Comparison of ENCODE assay signal across 8 mouse cellular contexts in genomic region chr11:113683627-113683956, GRCm38 (mm10). TPM values are rescaled to one million over a fixed set of nuclear protein-coding genes. Genes with fewer than 3 reads are reported as not detected.
A peak's percentile ranks its signal among the peaks of the same experiment; 100 is the strongest.
DNase-seq lines count a peak whose midpoint lies in the region; ATAC-seq and TF ChIP-seq lines count a peak whose summit lies in the region.

No protein-coding gene starts in this region.

- no peaks in the 10 kb centered on the region for H3K9me3 ChIP-seq in embryonic facial prominence, embryonic 13.5 days
- H3K9me3 ChIP-seq in intestine, postnatal 0 days (ENCODE audit: control insufficient read depth): no peaks in the 10 kb centered on the region
- H3K9me3 ChIP-seq in neural tube, embryonic 13.5 days: no peaks in the 10 kb centered on the region

- H3K27me3 ChIP-seq in liver, adult 2 months (ENCODE audit: control insufficient read depth, insufficient read depth, low read length): no peaks in the 10 kb centered on the region
- H3K27me3 ChIP-seq in embryonic facial prominence, embryonic 13.5 days: no peaks in the 10 kb centered on the region
- no peaks in the 10 kb centered on the region for H3K27me3 ChIP-seq in intestine, postnatal 0 days (replicated peaks; ENCODE audit: control insufficient read depth, insufficient read depth, low read length)
- H3K27me3 ChIP-seq in neural tube, embryonic 13.5 days: no peaks in the 10 kb centered on the region

- H3K27ac ChIP-seq in liver, adult 2 months (replicated peaks; ENCODE audit: insufficient read depth, low read depth, low read length): peak overlapping the region; percentile 64
- H3K27ac ChIP-seq in embryonic facial prominence, embryonic 13.5 days: peak overlapping the region; percentile 94
- peak overlapping the region; percentile 96 for H3K27ac ChIP-seq in intestine, postnatal 0 days (ENCODE audit: low read depth, low read length)
- H3K27ac ChIP-seq in neural tube, embryonic 13.5 days (replicated peaks): peak overlapping the region; percentile 96

- no peak for TF ChIP-seq CTCF in liver, adult 2 months (IDR thresholded peaks at IDR 0.05; ENCODE audit: low read depth, low read length)
- no peak for TF ChIP-seq CTCF in intestine, postnatal 0 days (IDR thresholded peaks at IDR 0.05; ENCODE audit: low read depth)

- H3K4me2 ChIP-seq in embryonic facial prominence, embryonic 13.5 days: peak overlapping the region; percentile 86
- H3K4me2 ChIP-seq in intestine, postnatal 0 days (replicated peaks; ENCODE audit: low read depth): peak overlapping the region; percentile 87
- peak overlapping the region; percentile 89 for H3K4me2 ChIP-seq in neural tube, embryonic 13.5 days

- under 1% methylated on average over 37 of the region's 38 CpGs for WGBS in liver, adult 2 months
- 0% methylated on average over 25 of the region's 38 CpGs for WGBS in embryonic facial prominence, embryonic 13.5 days
- 0% methylated on average over 17 of the region's 38 CpGs for WGBS in intestine, postnatal 0 days
- under 1% methylated on average over 31 of the region's 38 CpGs for WGBS in neural tube, embryonic 13.5 days

- peak; percentile 75 for ATAC-seq in embryonic facial prominence, embryonic 13.5 days (ENCODE audit: insufficient number of reproducible peaks, insufficient read depth, low FRiP score, low TSS enrichment, low read depth)
- ATAC-seq in intestine, postnatal 0 days: peak; percentile 34; the same call in 1 of the 2 replicates
- no peak; the same call in 1 of the 2 replicates for ATAC-seq in neural tube, embryonic 13.5 days (ENCODE audit: low read depth)
- ATAC-seq in activated CD4-positive, CD25-positive, alpha-beta regulatory T cell, adult 4 months: no peak

- DNase-seq in liver, adult 2 months (ENCODE audit: extremely low read depth, low read depth, low spot score): no peak
- no peak for DNase-seq in liver
- DNase-seq in right cerebral cortex, postnatal 4 days: no peak
- no peak for DNase-seq in spleen, postnatal 10 days (ENCODE audit: low spot score in 2 of 2)

- TF ChIP-seq POLR2A in liver, adult 2 months (IDR thresholded peaks at IDR 0.05; ENCODE audit: extremely low read depth, insufficient read depth, low read length): no peak

- peaks cover 9% of the 10 kb centered on the region for H3K4me1 ChIP-seq in liver, adult 2 months (ENCODE audit: control insufficient read depth, insufficient read depth, low read length)
- peaks cover 38% of the 10 kb centered on the region for H3K4me1 ChIP-seq in embryonic facial prominence, embryonic 13.5 days
- peaks cover 11% of the 10 kb centered on the region for H3K4me1 ChIP-seq in intestine, postnatal 0 days (replicated peaks; ENCODE audit: control insufficient read depth, insufficient read depth, low read length)
- peaks cover 58% of the 10 kb centered on the region for H3K4me1 ChIP-seq in neural tube, embryonic 13.5 days (replicated peaks)

- peak overlapping the region; percentile 95 for H3K9ac ChIP-seq in liver, adult 2 months (ENCODE audit: low read depth, low read length)
- H3K9ac ChIP-seq in embryonic facial prominence, embryonic 13.5 days: peak overlapping the region; percentile 87
- peak overlapping the region; percentile 86 for H3K9ac ChIP-seq in intestine, postnatal 0 days (ENCODE audit: low read depth, low read length)
- H3K9ac ChIP-seq in neural tube, embryonic 13.5 days: peak overlapping the region; percentile 85

- H3K79me2 ChIP-seq in liver, adult 2 months (ENCODE audit: control insufficient read depth, insufficient read depth, low read length): peaks cover 28% of the 10 kb centered on the region

- H3K4me3 ChIP-seq in liver, adult 2 months (ENCODE audit: insufficient read depth, low read depth, low read length): peak overlapping the region; percentile 88
- H3K4me3 ChIP-seq in embryonic facial prominence, embryonic 13.5 days: peak overlapping the region; percentile 70
- peak overlapping the region; percentile 84 for H3K4me3 ChIP-seq in intestine, postnatal 0 days (ENCODE audit: low read depth, low read length)
- peak overlapping the region; percentile 88 for H3K4me3 ChIP-seq in neural tube, embryonic 13.5 days

- H3K36me3 ChIP-seq in liver, adult 2 months (ENCODE audit: control insufficient read depth, insufficient read depth, low read length): no peaks in the 10 kb centered on the region; the same call in 1 of the 2 replicates
- H3K36me3 ChIP-seq in embryonic facial prominence, embryonic 13.5 days: peaks cover 11% of the 10 kb centered on the region
- H3K36me3 ChIP-seq in intestine, postnatal 0 days (ENCODE audit: control insufficient read depth, insufficient read depth): peaks cover 10% of the 10 kb centered on the region
- H3K36me3 ChIP-seq in neural tube, embryonic 13.5 days: peaks cover 11% of the 10 kb centered on the region

RNA-seq across cellular contexts. Expression of gene Fam104a, which starts 0.4 kb away (rescaled TPM):
- 4.5 and 5.6 TPM in 2 replicates for total RNA-seq in liver, adult 2 months (2014; rRNA removed)
- polyA plus RNA-seq in liver, adult 2 months (2012; rRNA removed): 15.2 and 16.4 TPM in 2 replicates
- polyA plus RNA-seq in embryonic facial prominence, embryonic 13.5 days (2015; fragmentation: Nextera tagmentation; extraction: Ambion mirVana): 49.0 and 50.1 TPM in 2 replicates
- polyA plus RNA-seq in intestine, postnatal 0 days (2015; fragmentation: Nextera tagmentation; extraction: Ambion mirVana): 40.0 and 41.9 TPM in 2 replicates
- 40.8 and 43.3 TPM in 2 replicates for polyA plus RNA-seq in neural tube, embryonic 13.5 days (2015; fragmentation: Nextera tagmentation; extraction: Ambion mirVana)
- 10 to 100 TPM; 16.4 to 18.6 TPM for polyA plus RNA-seq in activated CD4-positive, CD25-positive, alpha-beta regulatory T cell, adult 4 months (2017; shearing (Covaris generic))

RNA-seq across cellular contexts. Expression of gene D11Wsu47e, which starts 0.6 kb away (rescaled TPM):
- total RNA-seq in liver, adult 2 months (2014; rRNA removed): 4.1 and 5.0 TPM in 2 replicates
- 3.3 and 4.5 TPM in 2 replicates for polyA plus RNA-seq in liver, adult 2 months (2012; rRNA removed)
- polyA plus RNA-seq in embryonic facial prominence, embryonic 13.5 days (2015; fragmentation: Nextera tagmentation; extraction: Ambion mirVana): 23.5 and 24.4 TPM in 2 replicates
- 9.0 and 9.6 TPM in 2 replicates for polyA plus RNA-seq in intestine, postnatal 0 days (2015; fragmentation: Nextera tagmentation; extraction: Ambion mirVana)
- 18.1 and 23.1 TPM in 2 replicates for polyA plus RNA-seq in neural tube, embryonic 13.5 days (2015; fragmentation: Nextera tagmentation; extraction: Ambion mirVana)
- polyA plus RNA-seq in activated CD4-positive, CD25-positive, alpha-beta regulatory T cell, adult 4 months (2017; shearing (Covaris generic)): 1 to 10 TPM; 6.8 to 8.6 TPM

RNA-seq across cellular contexts. Expression of gene Cpsf4l, which starts 26.2 kb away (rescaled TPM):
- total RNA-seq in liver, adult 2 months (2014; rRNA removed): 6.0 and 9.9 TPM in 2 replicates
- 2.9 and 3.0 TPM in 2 replicates for polyA plus RNA-seq in liver, adult 2 months (2012; rRNA removed)
- polyA plus RNA-seq in embryonic facial prominence, embryonic 13.5 days (2015; fragmentation: Nextera tagmentation; extraction: Ambion mirVana): 1.5 and 1.7 TPM in 2 replicates
- polyA plus RNA-seq in intestine, postnatal 0 days (2015; fragmentation: Nextera tagmentation; extraction: Ambion mirVana): not detected in 2 replicates
- polyA plus RNA-seq in neural tube, embryonic 13.5 days (2015; fragmentation: Nextera tagmentation; extraction: Ambion mirVana): 0.36 and 0.85 TPM in 2 replicates
- polyA plus RNA-seq in activated CD4-positive, CD25-positive, alpha-beta regulatory T cell, adult 4 months (2017; shearing (Covaris generic)): under 1 TPM in 1 of 2 experiments, not detected in 1; 0.45 TPM

RNA-seq across cellular contexts. Expression of gene Slc39a11, which starts 33.7 kb away (rescaled TPM):
- total RNA-seq in liver, adult 2 months (2014; rRNA removed): 18.8 and 21.5 TPM in 2 replicates
- 22.8 and 27.2 TPM in 2 replicates for polyA plus RNA-seq in liver, adult 2 months (2012; rRNA removed)
- 21.3 and 26.3 TPM in 2 replicates for polyA plus RNA-seq in embryonic facial prominence, embryonic 13.5 days (2015; fragmentation: Nextera tagmentation; extraction: Ambion mirVana)
- polyA plus RNA-seq in intestine, postnatal 0 days (2015; fragmentation: Nextera tagmentation; extraction: Ambion mirVana): 50.7 and 54.7 TPM in 2 replicates
- polyA plus RNA-seq in neural tube, embryonic 13.5 days (2015; fragmentation: Nextera tagmentation; extraction: Ambion mirVana): 21.0 and 26.8 TPM in 2 replicates
- 10 to 100 TPM; 12.5 to 17.1 TPM for polyA plus RNA-seq in activated CD4-positive, CD25-positive, alpha-beta regulatory T cell, adult 4 months (2017; shearing (Covaris generic))

RNA-seq across cellular contexts. Expression of gene Cog1, which starts 34.6 kb away (rescaled TPM):
- total RNA-seq in liver, adult 2 months (2014; rRNA removed): 6.0 and 8.3 TPM in 2 replicates
- polyA plus RNA-seq in liver, adult 2 months (2012; rRNA removed): 14.6 and 17.7 TPM in 2 replicates
- 24.3 and 27.4 TPM in 2 replicates for polyA plus RNA-seq in embryonic facial prominence, embryonic 13.5 days (2015; fragmentation: Nextera tagmentation; extraction: Ambion mirVana)
- 19.6 and 20.9 TPM in 2 replicates for polyA plus RNA-seq in intestine, postnatal 0 days (2015; fragmentation: Nextera tagmentation; extraction: Ambion mirVana)
- 33.9 and 36.8 TPM in 2 replicates for polyA plus RNA-seq in neural tube, embryonic 13.5 days (2015; fragmentation: Nextera tagmentation; extraction: Ambion mirVana)
- 10 to 100 TPM; 17.6 to 17.9 TPM for polyA plus RNA-seq in activated CD4-positive, CD25-positive, alpha-beta regulatory T cell, adult 4 months (2017; shearing (Covaris generic))

Comparison
In these comparisons a context has a peak if more than half of its experiments do, and no peak if none do; other contexts are left out.
1. ATAC-seq: peak in embryonic facial prominence, embryonic 13.5 days (single experiment) and intestine, postnatal 0 days (single experiment); none in neural tube, embryonic 13.5 days (single experiment) and activated CD4-positive, CD25-positive, alpha-beta regulatory T cell, adult 4 months (single experiment).
2. Peak in every context shown above with its lines, with median percentiles within 50 percentile points of each other: H3K27ac ChIP-seq, H3K4me3 ChIP-seq, H3K9ac ChIP-seq and H3K4me2 ChIP-seq.